Mouse (Mus musculus) urinary bladder, postnatal 25 days (tissue): ENCODE measurements around the gene Peg3.

Source experiments
- DNase-seq: peaks from one replicate; pipeline ENCODE4 v3.0.0; 2022; ENCODE audit warnings: low spot score

The Peg3 gene

GRCm38 (mm10) chr7:6709396-6709795, 20.8 kb downstream of the Peg3 start:
- no peak for DNase-seq

GRCm38 (mm10) chr7:6708451-6709180, 21.6 kb downstream of the Peg3 start:
- DNase-seq: no peak

DNA sequence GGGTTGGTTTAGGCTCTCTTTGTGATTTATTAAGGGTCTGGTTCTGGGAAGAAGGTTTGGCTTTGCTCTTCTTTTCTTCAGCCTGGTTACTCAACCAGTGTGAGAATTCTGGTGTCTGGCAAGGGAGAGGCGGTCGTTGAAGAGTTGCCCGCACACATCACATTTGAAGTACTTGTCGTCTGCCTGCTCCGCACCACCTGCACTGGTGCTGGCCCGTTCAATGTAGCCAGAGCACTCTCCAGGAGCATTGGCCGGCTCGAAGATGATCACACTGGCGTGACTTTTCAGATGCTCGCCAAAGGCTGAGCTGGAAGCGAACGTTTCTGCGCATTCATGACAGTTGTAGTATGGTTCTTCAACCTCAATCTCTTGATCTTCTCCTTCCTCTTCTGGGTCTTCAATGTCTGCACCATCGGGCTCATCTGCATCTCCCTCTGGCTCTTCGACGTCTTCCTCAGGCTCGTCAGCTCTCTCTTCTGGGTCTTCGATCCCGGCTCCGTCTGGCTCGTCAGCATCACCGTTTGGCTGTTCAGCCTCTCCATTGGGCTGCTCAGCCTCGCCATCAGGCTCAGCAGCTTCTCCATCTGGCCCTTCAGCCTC, 22.7 kb downstream of the Peg3 start:
- DNase-seq: no peak

- DNase-seq: no peak
These were observed 31.0 kb downstream of the Peg3 start for GRCm38 (mm10) chr7:6699230-6699629.

DNA sequence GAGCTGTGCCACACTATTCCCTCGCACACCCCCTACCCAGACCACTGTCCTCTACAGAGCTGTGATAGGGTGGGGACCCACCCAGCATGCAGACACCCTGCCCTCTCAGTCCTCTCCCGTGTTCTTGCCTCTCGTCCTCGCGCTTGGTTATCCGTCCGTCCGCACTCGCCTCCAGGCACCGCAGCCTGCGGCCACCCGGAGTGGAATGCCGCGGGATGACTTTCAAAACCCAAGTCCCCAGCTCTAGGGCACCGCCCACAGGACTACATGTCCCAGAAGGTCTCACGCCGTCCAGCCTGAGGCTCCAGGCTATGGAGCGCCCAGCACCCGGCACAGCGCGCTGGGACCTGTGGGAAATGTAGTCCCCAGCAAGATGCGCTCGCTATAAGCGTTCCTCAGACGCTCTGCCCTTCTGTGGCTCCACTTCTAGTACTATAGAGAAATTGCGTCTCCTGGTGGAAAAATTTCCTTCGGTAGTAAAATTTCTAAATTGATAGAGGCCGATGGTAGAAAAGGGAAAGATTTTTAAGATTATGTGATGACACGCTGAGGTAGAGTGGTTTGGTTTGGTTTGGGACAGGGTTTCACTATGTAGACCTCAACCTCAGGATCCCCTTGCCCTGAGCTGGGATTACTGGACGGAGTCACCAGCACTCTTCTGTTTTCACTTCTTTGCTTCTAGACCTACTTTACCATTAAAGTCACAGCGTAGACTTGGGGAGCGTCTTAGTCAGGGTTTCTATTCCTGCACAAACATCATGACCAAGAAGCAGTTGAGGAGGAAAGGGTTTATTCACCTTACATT, 33.8 kb downstream of the Peg3 start, which contains the start of gene Zim1:
TSS of gene Zim1 (minus strand) at position 210 of the 805 bp plus-strand sequence.
- DNase-seq: peak; percentile 75

DNA sequence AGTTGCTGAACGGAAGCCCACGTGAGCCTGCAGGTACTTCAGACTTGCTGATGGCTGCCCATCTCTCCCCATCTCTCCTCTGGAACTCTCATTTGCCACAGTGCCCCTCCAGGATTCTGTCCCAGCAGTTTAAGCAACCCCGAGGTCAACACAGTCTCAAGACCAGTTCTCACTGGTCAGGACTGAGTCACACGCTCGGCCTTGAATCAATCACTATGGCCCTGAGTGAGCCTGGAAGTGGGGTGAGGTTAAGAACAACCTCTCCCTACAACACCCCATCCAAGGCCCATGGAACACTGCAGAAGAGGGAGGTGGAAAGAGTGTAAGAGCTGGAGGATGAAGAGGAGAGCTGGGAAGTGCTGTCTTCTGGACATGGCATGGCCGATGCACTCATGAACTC, 44.7 kb downstream of the Peg3 start:
- DNase-seq: no peak

- no peak for DNase-seq
These were observed 63.5 kb downstream of the Peg3 start for GRCm38 (mm10) chr7:6666726-6667125.

GRCm38 (mm10) chr7:6663430-6663829, 66.8 kb downstream of the Peg3 start:
- DNase-seq: no peak

DNA sequence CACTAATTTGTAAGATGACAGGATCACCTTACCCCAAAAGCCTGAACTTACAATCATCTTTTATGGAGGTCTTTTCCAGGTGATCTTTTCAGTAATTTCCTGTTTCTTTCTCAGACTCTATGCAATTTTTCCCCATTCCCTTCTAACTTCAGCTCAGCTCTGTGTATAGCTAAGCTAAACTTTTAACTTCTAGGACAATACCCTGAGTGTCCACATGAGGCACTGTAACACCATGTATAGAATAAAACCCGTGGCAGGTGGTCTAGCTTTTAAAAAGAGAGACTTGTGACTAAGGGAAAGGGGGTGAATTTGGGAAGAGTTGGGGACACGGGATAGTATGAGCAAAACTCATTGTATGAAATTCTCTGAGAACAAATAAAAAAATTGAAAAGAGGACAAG, 70.6 kb downstream of the Peg3 start:
- peak; percentile 21 for DNase-seq

- DNase-seq: no peak
These were observed 71.6 kb downstream of the Peg3 start for GRCm38 (mm10) chr7:6658606-6659005.
